ENCODE assay signal across 8 mouse cellular contexts in the genomic region with DNA sequence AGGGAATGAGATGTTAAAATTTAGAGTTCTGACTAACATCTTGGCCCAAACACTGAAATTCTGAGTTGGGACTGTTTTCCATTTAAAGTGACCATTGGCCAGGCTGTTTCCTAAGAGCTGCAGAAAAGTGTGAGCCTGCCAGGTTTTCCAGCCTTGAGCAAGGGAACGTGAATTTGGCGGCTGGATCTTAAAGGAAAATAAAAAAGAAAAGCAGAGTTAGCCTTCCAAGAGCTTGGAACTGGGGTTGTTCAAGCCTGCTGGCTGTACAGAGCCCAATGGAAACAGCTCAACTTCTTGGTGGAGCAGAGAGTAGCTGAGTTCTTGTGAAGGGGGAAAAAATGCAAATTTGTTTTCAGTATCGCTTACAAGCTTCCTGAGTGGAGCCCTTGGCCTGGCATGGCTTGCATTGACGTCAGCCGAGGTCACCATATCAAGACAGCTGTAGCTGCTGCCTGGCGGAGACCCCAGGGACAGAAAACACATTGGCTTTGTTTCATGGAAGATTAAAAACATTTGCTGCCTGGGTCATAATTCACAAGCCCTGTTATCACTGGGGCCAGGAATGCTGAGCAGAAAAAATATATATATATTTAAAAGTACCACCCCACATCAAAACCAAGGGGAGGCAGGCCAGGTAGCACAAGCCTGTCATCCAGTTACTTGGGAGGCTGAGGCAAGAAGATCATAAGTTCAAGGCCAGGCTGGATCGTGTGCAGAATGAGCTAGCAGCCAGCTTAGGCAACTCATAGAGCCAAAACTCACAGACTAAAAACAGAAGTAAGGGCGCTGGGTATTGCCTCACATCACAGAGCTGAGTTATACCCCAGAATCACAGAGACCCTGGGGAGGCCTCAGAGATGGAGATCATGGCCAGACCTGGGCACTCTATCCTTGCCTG. TPM values are rescaled to one million over a fixed set of nuclear protein-coding genes. Genes with fewer than 3 reads are reported as not detected.
DNase-seq lines count a peak whose midpoint lies in the region.

No protein-coding gene starts in this region.

- DNase-seq in layer of hippocampus, adult 9-11 months = peak; percentile 26
- no peak for DNase-seq in layer of hippocampus, postnatal 25 days (ENCODE audit: extremely low spot score in 1 of 2, low spot score in 1 of 2)
- peak; percentile 74 for DNase-seq in embryo, embryonic 11 days
- DNase-seq in heart, adult 9 months (ENCODE audit: low spot score in 2 of 2) = peak; percentile 87 to 91
- DNase-seq in kidney, adult 9 months = peak; percentile 73
- peak; percentile 74 to 89 for DNase-seq in lung, postnatal 4 days
- DNase-seq in testis, postnatal 14 days (ENCODE audit: low spot score) = peak; percentile 80
- no peak for DNase-seq in thymus, postnatal 14 days

RNA-seq across cellular contexts. Expression of a gene that starts 58.7 kb away (rescaled TPM):
- 100 to 1,000 TPM; 180 to 206 TPM for total RNA-seq in layer of hippocampus, postnatal 25 days (2021)

Comparison
In these comparisons a context has a peak if more than half of its experiments do, and no peak if none do; other contexts are left out.
1. DNase-seq: peak in layer of hippocampus, adult 9-11 months (single experiment), embryo, embryonic 11 days (single experiment), heart, adult 9 months (2 of 2), kidney, adult 9 months (single experiment), lung, postnatal 4 days (2 of 2) and testis, postnatal 14 days (single experiment); none in layer of hippocampus, postnatal 25 days (0 of 2) and thymus, postnatal 14 days (single experiment).